Mouse (Mus musculus) erythroblast, embryonic 14.5 days (primary cell): ENCODE data around the gene Gadd45g.

ENCODE experiments used
- GATA1 ChIP-seq: IDR thresholded peaks from 2 replicates; pipeline ENCODE4 v1.6.1; 2012; ENCODE audit warnings: low read length, inconsistent platforms, mixed read lengths
- TAL1 ChIP-seq: IDR thresholded peaks from 3 replicates; pipeline ENCODE4 v1.6.1; 2012; ENCODE audit warnings: low read length, inconsistent platforms, mixed read lengths

DNA sequence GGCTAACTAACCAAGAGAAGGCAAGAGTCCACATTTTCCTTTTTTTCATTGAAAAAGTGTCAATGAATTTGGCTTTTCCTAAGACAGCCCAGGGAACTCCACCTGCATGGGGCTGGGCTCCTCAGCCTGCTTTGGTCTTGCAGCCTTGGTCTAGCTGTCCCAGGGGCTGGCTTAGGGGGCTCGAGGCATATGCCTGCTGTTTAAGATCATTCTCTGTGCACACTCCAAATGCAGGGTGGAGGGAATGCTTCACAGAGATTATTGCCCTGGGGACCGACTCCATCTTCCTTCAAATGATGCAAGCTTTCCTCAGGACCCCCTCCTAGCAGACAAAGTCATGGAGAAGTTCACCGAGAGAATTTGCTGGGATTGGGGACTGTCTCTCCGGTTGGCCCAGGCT, 3.2 kb upstream of the Gadd45g start:
- TF ChIP-seq GATA1 (no peak), TAL1 (no peak)
